Mouse (Mus musculus) regulatory T cell (primary cell): ENCODE data around the gene Krt33b.

ENCODE experiments used
- in situ Hi-C: fragments of 300-600 bp; cut with MboI, MseI; formaldehyde crosslinking; loops from one replicate; pipeline ENCODE4 v1.15.1; 2025; ENCODE audit warnings: high pct_unique_total_duplicates

Krt33b gene

GRCm38 (mm10) chr11:99994384-99994661 lies 35.3 kb downstream of the Krt33b start:
- in situ Hi-C loops: no loop called here

- in situ Hi-C loops: no loop called here
Measured at GRCm38 (mm10) chr11:99993620-99994383, 35.9 kb downstream of the Krt33b start, which contains the start of gene Krtap17-1. Gene Krtap17-1 (minus strand): TSS chr11:99993994.

- in situ Hi-C loops: no loop called here
Measured at GRCm38 (mm10) chr11:99990571-99990970, 39.1 kb downstream of the Krt33b start.

- in situ Hi-C loops: no loop called here
Measured at GRCm38 (mm10) chr11:99989881-99990405, 39.7 kb downstream of the Krt33b start.

GRCm38 (mm10) chr11:99988530-99988929 lies 41.1 kb downstream of the Krt33b start:
- in situ Hi-C loops: no loop called here

- in situ Hi-C loops: no loop called here
Measured at GRCm38 (mm10) chr11:99986180-99986647, 43.5 kb downstream of the Krt33b start, which contains the start of gene Krtap16-1. Gene Krtap16-1 (minus strand): TSS chr11:99986597.

GRCm38 (mm10) chr11:99985291-99986092 lies 44.2 kb downstream of the Krt33b start:
- in situ Hi-C loops: no loop called here

- in situ Hi-C loops: no loop called here
Measured at GRCm38 (mm10) chr11:99983442-99983841, 46.2 kb downstream of the Krt33b start.

GRCm38 (mm10) chr11:99982731-99983130 lies 46.9 kb downstream of the Krt33b start:
- in situ Hi-C loops: no loop called here

GRCm38 (mm10) chr11:99978953-99979352 lies 50.7 kb downstream of the Krt33b start, which contains the start of gene Krtap29-1:
Gene Krtap29-1 (minus strand): TSS chr11:99979053.
- in situ Hi-C loops: no loop called here
